Mouse (Mus musculus) intestine, postnatal 0 days (tissue): ENCODE measurements around the gene Vcl. TPM values are rescaled to one million over a fixed set of nuclear protein-coding genes. Genes with fewer than 3 reads are reported as not detected.

Source experiments
- ATAC-seq: fragments of 200-750 bp; cut with Nextera tagmentation; 2 replicates; pipeline ENCODE4 v1.8.0; 2017; ENCODE audit warnings: mild to moderate bottlenecking, moderate TSS enrichment, moderate library complexity
- H3K27ac ChIP-seq: fragments of 300-500 bp; sonication (generic); 2 replicates; pipeline ENCODE4 v1.5.1; 2014; ENCODE audit warnings: mild to moderate bottlenecking, low read depth, low read length, moderate library complexity
- H3K27me3 ChIP-seq: fragments of 300-500 bp; sonication (generic); replicated peaks from 2 replicates; pipeline ENCODE4 v1.6.1; 2014; ENCODE audit warnings: low read length, mixed read lengths; ENCODE audit not compliant: control insufficient read depth, insufficient read depth
- H3K36me3 ChIP-seq: fragments of 300-500 bp; sonication (generic); 2 replicates; pipeline ENCODE4 v1.6.1; 2014; ENCODE audit warnings: mild to moderate bottlenecking, moderate library complexity; ENCODE audit not compliant: control insufficient read depth, insufficient read depth
- H3K4me1 ChIP-seq: fragments of 300-500 bp; sonication (generic); replicated peaks from 2 replicates; pipeline ENCODE4 v1.6.1; 2014; ENCODE audit warnings: antibody characterized with exemption, low read length, mixed read lengths; ENCODE audit not compliant: control insufficient read depth, insufficient read depth
- H3K4me2 ChIP-seq: fragments of 300-500 bp; sonication (generic); replicated peaks from 2 replicates; pipeline ENCODE4 v1.6.1; 2014; ENCODE audit warnings: low read depth, mild to moderate bottlenecking, moderate library complexity
- H3K4me3 ChIP-seq: fragments of 300-500 bp; sonication (generic); 2 replicates; pipeline ENCODE4 v1.5.1; 2014; ENCODE audit warnings: low read depth, low read length
- H3K9ac ChIP-seq: fragments of 300-500 bp; sonication (generic); 2 replicates; pipeline ENCODE4 v1.6.1; 2014; ENCODE audit warnings: mild to moderate bottlenecking, low read depth, low read length
- H3K9me3 ChIP-seq: fragments of 300-500 bp; sonication (generic); 2 replicates; pipeline ENCODE4 v1.6.1; 2016; ENCODE audit warnings: mixed run types; ENCODE audit not compliant: control insufficient read depth
- CTCF ChIP-seq: sonication (generic); IDR thresholded peaks from 2 replicates; pipeline ENCODE4 v1.5.1; 2016; ENCODE audit warnings: low read depth, mild to moderate bottlenecking, control low read depth, antibody characterized with exemption, moderate library complexity
- WGBS: fragments of 180-500 bp; shearing (Covaris S2); extraction: QIAGEN DNeasy Blood & Tissue Kit; methylation state at CpG from one replicate; pipeline ENCODE4 v1.1.7; 2014; 5-methylcytosine and 5-hydroxymethylcytosine counted together
- polyA plus RNA-seq: library from polyadenylated mRNA; unstranded; fragments of >200 nt; fragmentation: Nextera tagmentation; extraction: Ambion mirVana; gene quantifications from 2 replicates; pipeline ENCODE4 v1.2.1, GENCODE M21; 2015

Gene Vcl
- polyA plus RNA-seq, 1 experiment from 2014 or later = 33.9 TPM

DNA sequence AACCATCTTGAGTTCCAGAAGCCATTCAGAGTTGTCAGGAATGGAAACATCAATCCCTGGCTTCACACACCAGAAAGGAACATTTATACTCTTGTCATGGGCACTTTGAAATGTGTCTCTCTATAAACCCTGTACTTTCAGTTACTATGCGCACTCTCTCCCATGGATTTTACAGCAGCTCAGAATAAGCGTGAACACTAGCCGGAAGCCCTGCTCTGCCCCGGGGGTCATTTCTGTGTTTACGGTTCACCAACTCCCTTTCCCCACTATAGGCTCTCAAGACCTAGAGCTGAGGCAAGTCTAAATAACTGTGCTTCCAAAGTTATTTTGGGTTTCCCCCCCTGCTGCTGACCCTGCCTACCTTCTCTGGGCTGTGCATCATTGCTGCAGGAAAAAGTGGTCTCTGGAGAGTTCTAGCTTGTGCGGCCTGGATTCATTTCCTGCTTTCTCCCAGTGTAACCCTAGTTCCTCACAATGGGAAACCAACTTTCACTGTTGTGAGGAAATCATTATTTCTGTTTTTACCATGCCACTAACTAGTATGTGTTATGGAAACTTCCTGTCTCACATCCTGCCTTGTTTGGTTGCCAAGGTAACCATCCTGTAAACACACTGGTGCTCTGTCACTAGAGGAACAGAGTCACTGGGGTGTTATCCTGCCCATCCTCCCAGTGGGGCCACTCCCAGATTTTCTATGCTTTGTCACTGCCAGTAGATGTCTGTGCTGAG is 102.7 kb downstream of the Vcl start:
- H3K9ac ChIP-seq = no peak overlapping the region
- no peak for TF ChIP-seq CTCF
- ATAC-seq = peak; percentile 81
- no peaks in the 10 kb centered on the region for H3K9me3 ChIP-seq
- H3K27ac ChIP-seq = peak overlapping the region; percentile 12; the same call in 1 of the 2 replicates
- no peak overlapping the region for H3K4me3 ChIP-seq
- no peak overlapping the region for H3K4me2 ChIP-seq
- WGBS = 67% methylated on average over 6 of the region's 6 CpGs
- no peaks in the 10 kb centered on the region for H3K4me1 ChIP-seq
- H3K27me3 ChIP-seq = no peaks in the 10 kb centered on the region
- peaks cover 80% of the 10 kb centered on the region for H3K36me3 ChIP-seq

- WGBS = 81% methylated on average over 4 of the region's 4 CpGs
- Histone ChIP-seq H3K27me3 (no peaks in the 10 kb centered on the region), H3K4me3 (no peak overlapping the region), H3K27ac (no peak overlapping the region), H3K36me3 (peaks cover 65% of the 10 kb centered on the region), H3K9me3 (no peaks in the 10 kb centered on the region), H3K4me2 (no peak overlapping the region), H3K4me1 (no peaks in the 10 kb centered on the region), H3K9ac (no peak overlapping the region)
- TF ChIP-seq CTCF = no peak
- ATAC-seq = no peak
Observed at GRCm38 (mm10) chr14:21034271-21034670, 105.1 kb downstream of the Vcl start.

- Histone ChIP-seq H3K27me3 (no peaks in the 10 kb centered on the region), H3K4me3 (no peak overlapping the region), H3K4me2 (no peak overlapping the region), H3K27ac (no peak overlapping the region), H3K9ac (no peak overlapping the region), H3K36me3 (peaks cover 60% of the 10 kb centered on the region), H3K9me3 (no peaks in the 10 kb centered on the region), H3K4me1 (no peaks in the 10 kb centered on the region)
- TF ChIP-seq CTCF = no peak
- 93% methylated on average over 3 of the region's 3 CpGs for WGBS
- ATAC-seq = no peak
Observed at GRCm38 (mm10) chr14:21034791-21035190, 105.6 kb downstream of the Vcl start.

DNA sequence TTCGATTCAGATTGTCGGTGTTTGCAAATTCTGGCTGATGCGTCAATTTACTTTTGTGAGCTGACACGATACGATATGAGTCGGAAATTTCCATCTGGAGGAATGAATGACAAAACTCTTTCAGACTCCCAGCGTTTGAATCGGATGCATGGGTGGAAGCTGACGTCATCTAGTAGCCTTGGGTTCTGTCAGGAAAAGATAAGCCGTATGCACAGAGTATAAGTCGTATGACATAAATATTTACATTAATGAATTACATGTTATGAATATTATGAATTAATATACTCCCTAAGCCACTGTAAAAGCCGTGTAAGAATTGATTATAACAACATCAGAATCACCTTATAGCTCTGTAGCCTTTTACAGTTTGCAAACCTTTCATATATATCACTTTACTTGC is 109.9 kb downstream of the Vcl start:
- no peaks in the 10 kb centered on the region for H3K9me3 ChIP-seq
- no peak for ATAC-seq
- no peak overlapping the region for H3K4me2 ChIP-seq
- no peaks in the 10 kb centered on the region for H3K4me1 ChIP-seq
- peaks cover 45% of the 10 kb centered on the region for H3K36me3 ChIP-seq
- H3K4me3 ChIP-seq = no peak overlapping the region
- no peak for TF ChIP-seq CTCF
- H3K27me3 ChIP-seq = no peaks in the 10 kb centered on the region
- 62% methylated on average over 12 of the region's 12 CpGs for WGBS
- H3K27ac ChIP-seq = no peak overlapping the region
- H3K9ac ChIP-seq = no peak overlapping the region

- Histone ChIP-seq H3K9me3 (no peaks in the 10 kb centered on the region), H3K27ac (no peak overlapping the region), H3K27me3 (no peaks in the 10 kb centered on the region), H3K36me3 (peaks cover 43% of the 10 kb centered on the region), H3K4me1 (no peaks in the 10 kb centered on the region), H3K4me2 (no peak overlapping the region), H3K9ac (no peak overlapping the region), H3K4me3 (no peak overlapping the region)
- 56% methylated on average over 4 of the region's 4 CpGs for WGBS
- no peak for ATAC-seq
- no peak for TF ChIP-seq CTCF
Observed at GRCm38 (mm10) chr14:21039623-21040022, 110.4 kb downstream of the Vcl start.

GRCm38 (mm10) chr14:21047840-21048239 is 118.6 kb downstream of the Vcl start:
- H3K9me3 ChIP-seq = no peaks in the 10 kb centered on the region
- H3K4me2 ChIP-seq = no peak overlapping the region
- no peaks in the 10 kb centered on the region for H3K27me3 ChIP-seq
- no peaks in the 10 kb centered on the region for H3K4me1 ChIP-seq
- peaks cover 14% of the 10 kb centered on the region; the same call in 1 of the 2 replicates for H3K36me3 ChIP-seq
- 77% methylated on average over 2 of the region's 2 CpGs for WGBS
- no peak for TF ChIP-seq CTCF
- H3K4me3 ChIP-seq = no peak overlapping the region
- no peak for ATAC-seq
- H3K27ac ChIP-seq = no peak overlapping the region
- no peak overlapping the region for H3K9ac ChIP-seq

- peak; percentile 73 for TF ChIP-seq CTCF
- Histone ChIP-seq H3K4me2 (no peak overlapping the region), H3K27me3 (no peaks in the 10 kb centered on the region), H3K9me3 (no peaks in the 10 kb centered on the region), H3K9ac (no peak overlapping the region), H3K4me3 (no peak overlapping the region), H3K4me1 (no peaks in the 10 kb centered on the region), H3K36me3 (peaks cover 6% of the 10 kb centered on the region; the same call in 1 of the 2 replicates), H3K27ac (no peak overlapping the region)
- no peak for ATAC-seq
Observed at GRCm38 (mm10) chr14:21048879-21049278, 119.7 kb downstream of the Vcl start.
